Mouse (Mus musculus) ES-CJ7 (cell line): ENCODE data around the gene Vmn1r123.
"Not testable (repeated sequence)": the region's sequence is repeated elsewhere in the genome, so short reads cannot be mapped to it uniquely, and the experiment has no call there.

Experiments
- DNase-seq: peaks from one replicate; pipeline ENCODE4 v3.0.0; 2011; ENCODE audit warnings: low read depth, low spot score

Gene Vmn1r123

GRCm38 (mm10) chr7:21161885-21162284 is at the start of gene Vmn1r123:
Gene Vmn1r123 (plus strand): TSS chr7:21162185.
- not testable (repeated sequence) for DNase-seq

- not testable (repeated sequence) for DNase-seq
Measured at GRCm38 (mm10) chr7:21134028-21134427, 28.0 kb upstream of the Vmn1r123 start, which contains the start of gene Vmn1r122. Gene Vmn1r122 (minus strand): TSS chr7:21134128.

GRCm38 (mm10) chr7:21190323-21190722 is 28.3 kb downstream of the Vmn1r123 start, which contains the start of gene Gm5157:
Gene Gm5157 (minus strand): TSS chr7:21190423.
- DNase-seq = not testable (repeated sequence)
